Mouse (Mus musculus) embryonic facial prominence, embryonic 10.5 days (tissue): ENCODE measurements around the gene 1810046K07Rik. TPM values are rescaled to one million over a fixed set of nuclear protein-coding genes. Genes with fewer than 3 reads are reported as not detected.

Source experiments
- DNase-seq: peaks from one replicate; pipeline ENCODE4 v3.0.0-alpha.2; 2017; ENCODE audit warnings: low spot score
- H3K27ac ChIP-seq: fragments of 300-500 bp; sonication (generic); replicated peaks from 2 replicates; pipeline ENCODE4 v1.5.1; 2016; ENCODE audit warnings: mild to moderate bottlenecking
- H3K27me3 ChIP-seq: fragments of 300-500 bp; sonication (generic); replicated peaks from 2 replicates; pipeline ENCODE4 v1.6.1; 2016; ENCODE audit warnings: low read depth, mild to moderate bottlenecking; ENCODE audit not compliant: poor library complexity, severe bottlenecking
- H3K36me3 ChIP-seq: fragments of 300-500 bp; sonication (generic); replicated peaks from 2 replicates; pipeline ENCODE4 v1.6.1; 2016; ENCODE audit warnings: mild to moderate bottlenecking, moderate library complexity
- H3K4me1 ChIP-seq: fragments of 300-500 bp; sonication (generic); 2 replicates; pipeline ENCODE4 v1.6.1; 2016
- H3K4me3 ChIP-seq: fragments of 300-500 bp; sonication (generic); 2 replicates; pipeline ENCODE4 v1.5.1; 2016; ENCODE audit warnings: mild to moderate bottlenecking, moderate library complexity
- H3K9me3 ChIP-seq: fragments of 300-500 bp; sonication (generic); 2 replicates; pipeline ENCODE4 v1.6.1; 2016; ENCODE audit warnings: mild to moderate bottlenecking
- WGBS: fragments of 180-500 bp; shearing (Covaris S2); methylation state at CpG from one replicate; pipeline ENCODE4 v1.1.7; 2016; 5-methylcytosine and 5-hydroxymethylcytosine counted together
- polyA plus RNA-seq: library from polyadenylated mRNA; unstranded; fragments of >200 nt; fragmentation: Nextera tagmentation; extraction: Ambion mirVana; gene quantifications from 2 replicates; pipeline ENCODE4 v1.2.1, GENCODE M21; 2016

The 1810046K07Rik gene
- polyA plus RNA-seq, 1 experiment from 2014 or later: not detected

- Histone ChIP-seq H3K27ac (no peak overlapping the region), H3K9me3 (no peaks in the 10 kb centered on the region), H3K36me3 (no peaks in the 10 kb centered on the region), H3K27me3 (peaks cover 18% of the 10 kb centered on the region), H3K4me3 (no peak overlapping the region), H3K4me1 (no peaks in the 10 kb centered on the region)
- DNase-seq: no peak
- 65% methylated on average over 2 of the region's 2 CpGs for WGBS
Observed at GRCm38 (mm10) chr9:51286079-51286478, 42.6 kb downstream of the 1810046K07Rik start.

- peaks cover 51% of the 10 kb centered on the region for H3K27me3 ChIP-seq
- WGBS: under 1% methylated on average over 53 of the region's 53 CpGs
Observed at GRCm38 (mm10) chr9:51278500-51279381, 50.0 kb downstream of the 1810046K07Rik start, which contains the start of gene Colca2. TSS of gene Colca2 (minus strand) at chr9:51278569.

GRCm38 (mm10) chr9:51277834-51278498 is 50.8 kb downstream of the 1810046K07Rik start:
- H3K4me3 ChIP-seq: peak overlapping the region; percentile 72
- WGBS: 16% methylated on average over 13 of the region's 13 CpGs
- H3K36me3 ChIP-seq: no peaks in the 10 kb centered on the region
- peaks cover 56% of the 10 kb centered on the region for H3K27me3 ChIP-seq
- no peak for DNase-seq
- peaks cover 26% of the 10 kb centered on the region for H3K4me1 ChIP-seq
- H3K9me3 ChIP-seq: no peaks in the 10 kb centered on the region
- peak overlapping the region; percentile 84 for H3K27ac ChIP-seq

More at GRCm38 (mm10) chr9:51278500-51279381, 50.0 kb downstream of the 1810046K07Rik start, which contains the start of gene Colca2:
- DNase-seq: peak; percentile 90
- Histone ChIP-seq H3K4me1 (peaks cover 24% of the 10 kb centered on the region), H3K27ac (peak within 1 kb of the TSS; percentile 84), H3K4me3 (peak within 1 kb of the TSS; percentile 72), H3K9me3 (no peaks in the 10 kb centered on the region), H3K36me3 (no peaks in the 10 kb centered on the region)

- H3K27ac ChIP-seq: no peak overlapping the region
- peaks cover 26% of the 10 kb centered on the region for H3K4me1 ChIP-seq
- H3K4me3 ChIP-seq: no peak overlapping the region
- H3K27me3 ChIP-seq: peaks cover 28% of the 10 kb centered on the region
- H3K36me3 ChIP-seq: no peaks in the 10 kb centered on the region
- 27% methylated on average over 4 of the region's 4 CpGs for WGBS
- H3K9me3 ChIP-seq: no peaks in the 10 kb centered on the region
- DNase-seq: no peak
Observed at GRCm38 (mm10) chr9:51274678-51275077, 54.0 kb downstream of the 1810046K07Rik start.

- no peaks in the 10 kb centered on the region for H3K9me3 ChIP-seq
- DNase-seq: no peak
- peaks cover 18% of the 10 kb centered on the region for H3K27me3 ChIP-seq
- WGBS: 65% methylated on average over 9 of the region's 9 CpGs
- H3K4me3 ChIP-seq: no peak overlapping the region
- no peaks in the 10 kb centered on the region for H3K36me3 ChIP-seq
- H3K4me1 ChIP-seq: peaks cover 18% of the 10 kb centered on the region
- no peak overlapping the region for H3K27ac ChIP-seq
Observed at GRCm38 (mm10) chr9:51273581-51274154, 55.0 kb downstream of the 1810046K07Rik start.

GRCm38 (mm10) chr9:51272102-51272501 is 56.6 kb downstream of the 1810046K07Rik start:
- Histone ChIP-seq H3K4me3 (no peak overlapping the region), H3K27ac (no peak overlapping the region), H3K9me3 (no peaks in the 10 kb centered on the region), H3K4me1 (peaks cover 7% of the 10 kb centered on the region; the same call in 1 of the 2 replicates), H3K27me3 (peaks cover 12% of the 10 kb centered on the region), H3K36me3 (no peaks in the 10 kb centered on the region)
- DNase-seq: no peak
- WGBS: 85% methylated on average over 5 of the region's 5 CpGs

- H3K4me3 ChIP-seq: no peak overlapping the region
- no peak for DNase-seq
- H3K4me1 ChIP-seq: peaks cover 7% of the 10 kb centered on the region; the same call in 1 of the 2 replicates
- H3K9me3 ChIP-seq: no peaks in the 10 kb centered on the region
- H3K27me3 ChIP-seq: peaks cover 6% of the 10 kb centered on the region
- H3K36me3 ChIP-seq: no peaks in the 10 kb centered on the region
- WGBS: 75% methylated on average over 8 of the region's 8 CpGs
- no peak overlapping the region for H3K27ac ChIP-seq
Observed at GRCm38 (mm10) chr9:51271073-51271472, 57.6 kb downstream of the 1810046K07Rik start.

GRCm38 (mm10) chr9:51268852-51269251 is 59.9 kb downstream of the 1810046K07Rik start:
- Histone ChIP-seq H3K27ac (no peak overlapping the region), H3K27me3 (peaks cover 6% of the 10 kb centered on the region; the same call in 1 of the 2 replicates), H3K36me3 (no peaks in the 10 kb centered on the region), H3K4me1 (peaks cover 2% of the 10 kb centered on the region; the same call in 1 of the 2 replicates), H3K9me3 (no peaks in the 10 kb centered on the region), H3K4me3 (no peak overlapping the region)
- no peak for DNase-seq
- WGBS: 80% methylated on average over 5 of the region's 5 CpGs

- no peaks in the 10 kb centered on the region for H3K36me3 ChIP-seq
- no peak for DNase-seq
- no peak overlapping the region for H3K27ac ChIP-seq
- WGBS: 85% methylated on average over 5 of the region's 5 CpGs
- H3K4me3 ChIP-seq: no peak overlapping the region
- H3K4me1 ChIP-seq: no peaks in the 10 kb centered on the region
- no peaks in the 10 kb centered on the region for H3K27me3 ChIP-seq
- H3K9me3 ChIP-seq: no peaks in the 10 kb centered on the region; the same call in 1 of the 2 replicates
Observed at GRCm38 (mm10) chr9:51258426-51258825, 70.3 kb downstream of the 1810046K07Rik start.

GRCm38 (mm10) chr9:51256780-51257502 is 71.8 kb downstream of the 1810046K07Rik start:
- no peaks in the 10 kb centered on the region for H3K27me3 ChIP-seq
- H3K9me3 ChIP-seq: no peaks in the 10 kb centered on the region; the same call in 1 of the 2 replicates
- no peak overlapping the region for H3K27ac ChIP-seq
- DNase-seq: no peak
- no peak overlapping the region for H3K4me3 ChIP-seq
- H3K4me1 ChIP-seq: peaks cover 2% of the 10 kb centered on the region
- no peaks in the 10 kb centered on the region for H3K36me3 ChIP-seq
- WGBS: 77% methylated on average over 4 of the region's 4 CpGs
